ENCODE assay signal across 22 mouse cellular contexts in genomic region chr12:100852370-100852769, GRCm38 (mm10). TPM values are rescaled to one million over a fixed set of nuclear protein-coding genes. Genes with fewer than 3 reads are reported as not detected.
A peak's percentile ranks its signal among the peaks of the same experiment; 100 is the strongest.
DNase-seq lines count a peak whose midpoint lies in the region; ATAC-seq lines count a peak whose summit lies in the region.
"Had no signal": no experiment of that assay in that cellular context is flagged by ENCODE, and none has a peak within 500 bp of the region (broad histone marks: within the 10 kb centered on the region; RNA-seq: fewer than 3 reads in every experiment).

No protein-coding gene starts in this region.

- DNase-seq in 416B (ENCODE audit: low read depth): peak; percentile 21
- DNase-seq in lung, postnatal 10 days: no peak
- no peak for DNase-seq in cerebellum, postnatal 25 days
- DNase-seq in frontal cortex, adult 2 months (ENCODE audit: extremely low spot score in 1 of 2, low spot score in 1 of 2): no peak
- DNase-seq: adrenal gland, postnatal 10 days; adrenal gland, postnatal 25 days; B cell, adult 2 months; cerebellum, adult 11 months; cerebellum, adult 18-20 months; cerebellum, adult 9-11 months; cerebellum, postnatal 14 days; embryo, embryonic 11 days had no signal

- peak; percentile 67 for ATAC-seq in common myeloid progenitor, adult 5-6 weeks (replicated peaks; ENCODE audit: low read depth, poor library complexity, severe bottlenecking)
- peak; percentile 33 to 57; a peak in 2 of 4 replicates for ATAC-seq in hematopoietic stem cell, adult 5-6 weeks (replicated peaks in 1 of 2; ENCODE audit: insufficient read depth in 1 of 2, low FRiP score in 2 of 2, low TSS enrichment in 1 of 2, low read depth in 1 of 2, poor library complexity in 2 of 2, severe bottlenecking in 2 of 2)
- peak; percentile 65 for ATAC-seq in megakaryocyte progenitor cell, adult 5-6 weeks (replicated peaks; ENCODE audit: poor library complexity)
- ATAC-seq: activated CD4-positive, CD25-positive, alpha-beta regulatory T cell, adult 4 months; CD4-positive, CD25-positive, alpha-beta regulatory T cell, adult 4 months; forebrain, embryonic 14.5 days; forebrain, embryonic 16.5 days; Patski had no signal

RNA-seq across cellular contexts. Expression of gene Gpr68, which starts 55.6 kb away (rescaled TPM):
- total RNA-seq in common myeloid progenitor, adult 5-6 weeks (2017): not detected in 2 replicates
- 0.30 and 0.56 TPM in 2 replicates for total RNA-seq in hematopoietic stem cell, adult 5-6 weeks (2017)
- 0.37 and 0.39 TPM in 2 replicates for total RNA-seq in megakaryocyte progenitor cell, adult 5-6 weeks (2015)
- 0.08 and 1.1 TPM in 2 replicates for total RNA-seq in megakaryocyte progenitor cell, adult 5-6 weeks (2017)
- polyA plus RNA-seq in frontal cortex, adult 2 months (2012; rRNA removed): 5.4 TPM in 2 replicates
- polyA plus RNA-seq: erythroblast, embryonic 14.5 days; G1E had no signal
